Mouse (Mus musculus) ES-E14 (cell line): ENCODE measurements around the gene Srrm3.

Experiments
- CHD2 ChIP-seq: IDR thresholded peaks from 2 replicates; pipeline ENCODE4 v1.6.1; 2014; ENCODE audit warnings: mild to moderate bottlenecking, low read depth, low read length, inconsistent platforms
- HCFC1 ChIP-seq: IDR thresholded peaks from 2 replicates; pipeline ENCODE4 v1.6.1; 2012; ENCODE audit warnings: low read length, inconsistent platforms, borderline replicate concordance; ENCODE audit not compliant: insufficient read depth
- MAFK ChIP-seq: IDR thresholded peaks from 2 replicates; pipeline ENCODE4 v1.6.1; 2014; ENCODE audit warnings: mild to moderate bottlenecking, low read depth, low read length, inconsistent platforms; ENCODE audit not compliant: insufficient read depth
- ZC3H11A ChIP-seq: IDR thresholded peaks from 2 replicates; pipeline ENCODE4 v1.6.1; 2012; ENCODE audit warnings: low read depth, mild to moderate bottlenecking, inconsistent platforms, low read length, borderline replicate concordance
- ZNF384 ChIP-seq: IDR thresholded peaks from 2 replicates; pipeline ENCODE4 v1.6.1; 2012; ENCODE audit warnings: low read depth, low read length, inconsistent platforms

DNA sequence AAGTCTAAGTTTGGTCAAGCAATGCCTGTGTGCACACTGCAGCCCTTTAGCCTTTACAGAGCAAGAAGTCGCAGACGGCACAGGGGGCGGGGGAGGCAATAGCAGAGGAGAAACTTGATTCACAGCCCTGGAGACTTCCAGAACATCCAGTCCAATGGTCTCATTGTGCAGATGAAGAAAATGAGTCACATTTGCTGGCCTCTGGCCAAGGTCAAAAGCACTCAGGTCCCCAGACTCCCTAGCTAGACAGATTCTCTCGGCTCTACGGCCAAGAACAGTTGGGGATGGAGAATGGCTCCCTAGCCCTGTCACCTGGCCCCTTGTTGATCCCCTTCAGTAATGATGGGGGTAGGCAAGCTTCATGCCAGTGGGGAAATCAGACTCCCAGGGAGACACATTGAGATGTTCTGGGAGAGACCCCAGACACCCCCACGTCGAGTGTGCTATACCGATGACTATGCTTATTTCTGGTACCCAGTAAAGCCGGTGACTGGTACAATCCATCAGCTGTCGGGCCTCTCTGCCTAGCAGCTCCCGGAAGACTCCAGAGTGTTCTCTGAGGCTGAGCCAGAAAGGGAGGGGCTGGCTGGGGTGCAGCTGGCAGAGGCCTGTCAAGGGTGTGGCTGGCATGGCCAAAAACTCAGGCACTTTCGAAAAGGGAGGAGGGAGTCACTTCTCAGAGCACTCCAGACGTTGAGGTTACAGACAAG, 72.9 kb downstream of the Srrm3 start:
- TF ChIP-seq CHD2, result no peak
- no peak for TF ChIP-seq HCFC1
- no peak for TF ChIP-seq ZNF384
- TF ChIP-seq MAFK, result no peak
- TF ChIP-seq ZC3H11A, result no peak
